Mouse (Mus musculus): ENCODE results near the gene Tcap. TPM values are rescaled to one million over a fixed set of nuclear protein-coding genes. Genes with fewer than 3 reads are reported as not detected.
"Not testable (repeated sequence)": the region's sequence is repeated elsewhere in the genome, so short reads cannot be mapped to it uniquely, and the experiment has no call there.

Gene Tcap
- total RNA-seq, 2 experiments from 2014 or later = 2,256 to 3,626 TPM

DNA sequence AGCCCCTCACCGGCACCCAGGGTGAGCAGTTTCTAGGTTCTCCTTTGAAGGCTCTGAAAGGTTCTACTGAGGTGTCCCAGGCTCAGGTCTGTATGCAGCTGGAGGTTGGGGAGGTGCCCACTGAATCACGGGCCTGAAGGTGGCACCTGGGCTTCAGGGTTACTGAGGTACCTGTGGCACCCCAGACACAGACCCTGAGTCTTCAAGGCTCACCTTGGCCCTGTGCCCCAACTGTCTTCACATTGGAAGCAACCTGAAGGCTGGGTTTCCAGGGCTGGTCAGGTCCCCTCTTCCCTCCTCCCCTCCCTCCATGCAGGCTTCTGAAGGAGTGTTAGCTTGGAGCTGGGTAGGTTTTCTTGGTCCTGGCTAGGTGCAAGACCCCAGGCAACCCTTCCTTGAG is 2.0 kb upstream of the Tcap start:
- DNase-seq = no peak

DNA sequence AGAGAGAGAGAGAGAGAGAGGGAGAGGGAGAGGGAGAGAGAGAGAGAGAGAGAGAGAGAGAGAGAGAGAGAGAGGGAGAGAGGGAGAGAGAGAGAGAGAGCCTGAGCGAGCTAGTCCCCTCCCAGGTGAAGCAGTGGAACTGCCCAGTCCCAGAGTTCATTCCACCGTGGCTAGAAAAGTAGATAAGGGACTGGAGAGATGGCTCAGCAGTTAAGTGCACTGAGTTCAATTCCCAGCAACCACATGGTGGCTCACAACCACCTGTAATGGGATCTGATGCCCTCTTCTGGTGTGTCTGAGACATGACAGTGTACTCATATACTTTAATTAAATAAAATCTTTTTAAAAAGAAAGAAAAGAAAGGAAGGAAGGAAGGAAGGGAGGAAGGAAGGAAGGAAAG is 1.2 kb upstream of the Tcap start:
- not testable (repeated sequence) for DNase-seq

- DNase-seq = no peak
Measured at GRCm38 (mm10) chr11:98384216-98384615, 605 bp downstream of the Tcap start.

DNA sequence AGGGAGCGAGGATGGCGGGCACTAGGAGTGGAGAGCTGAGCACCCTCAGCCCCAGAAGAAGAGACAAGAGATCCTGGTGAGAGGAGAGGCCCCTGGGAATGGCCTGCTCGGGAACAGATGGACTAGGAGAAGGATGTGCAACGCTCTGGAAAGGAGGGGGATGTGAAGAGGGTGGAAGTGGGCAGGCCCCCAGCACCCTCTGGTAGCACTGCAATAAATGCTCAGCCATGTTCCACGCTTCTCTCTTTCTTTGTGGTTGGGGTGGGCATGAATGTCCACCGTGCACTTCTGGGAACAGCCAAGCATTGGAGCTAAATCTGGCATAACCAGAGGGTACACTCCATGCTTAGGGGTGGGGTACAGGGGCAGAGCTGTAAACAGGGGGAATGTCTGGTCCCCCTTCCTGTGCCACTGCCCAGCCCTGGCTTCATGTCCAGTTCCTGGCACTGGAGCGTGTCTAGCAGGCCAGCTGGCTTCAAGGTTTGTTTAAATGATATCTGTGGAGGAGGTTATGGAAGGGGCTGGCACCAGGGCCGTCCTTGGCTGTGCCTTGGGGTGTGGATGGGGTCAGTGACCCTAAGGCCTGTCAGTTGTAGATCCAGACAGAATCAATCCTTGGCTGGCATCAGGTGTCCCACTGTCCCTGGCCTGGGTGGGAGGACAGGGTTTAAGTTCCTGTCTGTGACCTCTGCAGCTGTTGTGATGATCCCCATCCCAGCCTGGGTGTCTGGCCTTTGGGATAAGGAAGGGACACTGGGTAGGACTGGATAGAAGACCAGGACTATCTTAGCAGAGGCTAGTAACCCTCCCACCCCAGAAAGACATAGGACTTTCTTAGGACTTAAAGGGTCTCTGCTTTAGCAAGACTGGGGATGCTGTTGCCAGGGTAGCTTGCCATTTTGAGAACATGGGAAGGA is 1.4 kb downstream of the Tcap start:
- peak; percentile 85 for DNase-seq

GRCm38 (mm10) chr11:98385638-98386585 is 2.3 kb downstream of the Tcap start, which contains the start of gene Pnmt:
TSS of gene Pnmt (plus strand) at chr11:98386450.
- peak; percentile 58 for DNase-seq

DNA sequence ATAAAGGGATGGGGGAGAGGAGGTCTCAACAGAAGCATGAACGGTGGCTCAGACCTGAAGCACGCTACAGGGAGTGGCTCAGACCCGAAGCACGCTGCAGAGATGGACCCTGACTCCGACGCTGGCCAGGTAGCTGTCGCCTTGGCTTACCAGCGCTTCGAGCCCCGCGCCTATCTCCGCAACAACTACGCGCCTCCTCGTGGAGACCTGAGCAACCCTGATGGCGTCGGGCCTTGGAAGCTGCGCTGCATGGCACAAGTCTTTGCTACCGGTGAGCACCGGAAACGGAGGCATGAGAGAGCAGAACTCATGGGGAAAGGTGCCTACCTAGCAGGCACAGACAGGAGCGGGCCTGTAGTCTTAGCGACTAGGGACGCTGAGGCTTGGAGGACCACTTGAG is 3.0 kb downstream of the Tcap start:
- DNase-seq = no peak

- DNase-seq = no peak
Measured at GRCm38 (mm10) chr11:98387056-98387577, 3.5 kb downstream of the Tcap start.

DNA sequence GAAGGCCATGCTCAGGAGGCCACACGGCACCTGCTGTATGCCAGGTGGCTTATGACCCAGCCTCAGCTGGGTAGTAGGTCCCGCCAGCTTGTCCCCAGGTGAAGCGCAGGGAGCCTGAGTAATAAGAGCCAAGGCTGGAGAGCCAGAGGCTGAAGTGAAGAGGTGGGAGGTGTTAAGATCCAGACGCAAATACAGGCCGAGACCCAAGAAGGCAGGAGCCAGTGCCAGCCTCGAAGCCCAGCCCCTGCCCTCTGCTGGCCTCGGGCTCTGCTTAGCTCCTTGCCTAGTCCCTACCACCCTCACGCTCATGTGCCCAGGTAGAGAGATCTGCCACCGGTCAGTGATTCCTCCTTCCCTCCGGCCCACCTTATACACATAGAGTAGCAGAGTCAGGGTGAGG is 4.7 kb downstream of the Tcap start:
- no peak for DNase-seq

DNA sequence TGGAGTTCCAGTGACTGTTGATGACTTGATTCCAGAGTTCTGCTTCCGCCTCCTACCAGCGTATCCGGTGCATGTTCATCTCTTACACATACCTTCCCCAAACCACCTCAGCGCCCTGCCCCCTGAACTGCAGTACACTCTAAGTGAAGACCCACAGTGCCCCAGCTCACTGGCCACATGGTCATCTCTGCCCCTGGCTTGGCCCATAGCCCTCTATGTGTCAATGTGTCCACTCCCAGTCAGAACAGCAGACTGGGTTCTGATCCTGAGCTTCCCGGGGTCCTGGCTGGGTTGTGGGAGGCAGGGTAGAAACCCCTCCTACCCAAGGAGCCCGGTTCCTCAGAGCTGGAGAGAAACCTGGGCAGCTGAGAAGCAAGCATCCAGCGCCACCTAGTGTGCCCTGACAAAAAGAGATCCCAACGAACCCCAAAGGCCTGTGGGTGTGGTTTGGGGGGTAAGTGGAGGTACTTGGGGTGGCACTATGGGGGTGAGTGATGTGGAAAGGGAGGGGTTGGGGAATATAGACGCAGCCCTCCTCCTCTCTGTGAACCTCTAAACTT is 5.7 kb downstream of the Tcap start:
- DNase-seq = peak; percentile 50

DNA sequence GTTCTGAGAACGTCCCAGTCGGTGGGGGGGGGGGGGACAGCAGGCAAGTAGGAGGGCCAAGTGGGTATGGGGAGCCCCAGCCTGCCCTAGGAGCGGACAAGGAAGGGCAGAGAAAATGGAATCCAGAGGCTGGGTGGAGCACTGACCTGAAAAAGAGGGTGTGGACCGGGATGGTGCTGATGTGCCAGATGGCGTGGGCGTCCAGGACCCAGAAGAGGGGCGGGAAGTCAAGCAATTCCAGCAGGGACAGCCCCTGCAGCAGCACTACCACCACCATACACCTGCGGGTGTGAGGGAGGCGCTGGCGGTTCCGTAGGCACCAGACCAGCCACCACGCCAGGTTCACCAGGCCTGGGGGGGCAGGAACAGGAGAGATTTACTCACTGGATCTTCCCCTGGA is 6.5 kb downstream of the Tcap start:
- no peak for DNase-seq

DNA sequence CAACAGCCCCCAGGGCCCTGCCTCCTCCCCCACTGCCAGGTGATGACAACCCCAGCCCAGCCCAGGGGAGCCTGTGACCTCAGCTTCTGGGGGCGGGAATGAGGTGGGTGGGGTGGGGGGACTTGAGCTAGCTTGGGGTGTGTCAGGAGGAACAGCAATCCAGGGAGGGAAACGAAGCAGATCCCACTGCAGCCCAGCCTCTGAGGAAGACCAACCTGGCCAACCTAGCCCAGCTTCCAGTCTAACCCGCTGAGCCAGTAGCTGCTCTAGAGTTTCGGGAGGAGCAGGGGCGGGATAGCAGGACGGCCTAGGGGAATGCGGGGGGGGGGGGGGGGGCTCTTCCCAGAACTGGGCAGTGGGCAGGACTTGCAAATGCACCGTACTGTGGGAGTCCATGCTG is 8.4 kb downstream of the Tcap start:
- no peak for DNase-seq

GRCm38 (mm10) chr11:98392645-98393044 is 9.0 kb downstream of the Tcap start:
- DNase-seq = no peak

- DNase-seq = no peak
Measured at GRCm38 (mm10) chr11:98393317-98393716, 9.7 kb downstream of the Tcap start.

GRCm38 (mm10) chr11:98394301-98394700 is 10.7 kb downstream of the Tcap start:
- DNase-seq = no peak

- DNase-seq = no peak
Measured at GRCm38 (mm10) chr11:98395041-98395440, 11.4 kb downstream of the Tcap start.

DNA sequence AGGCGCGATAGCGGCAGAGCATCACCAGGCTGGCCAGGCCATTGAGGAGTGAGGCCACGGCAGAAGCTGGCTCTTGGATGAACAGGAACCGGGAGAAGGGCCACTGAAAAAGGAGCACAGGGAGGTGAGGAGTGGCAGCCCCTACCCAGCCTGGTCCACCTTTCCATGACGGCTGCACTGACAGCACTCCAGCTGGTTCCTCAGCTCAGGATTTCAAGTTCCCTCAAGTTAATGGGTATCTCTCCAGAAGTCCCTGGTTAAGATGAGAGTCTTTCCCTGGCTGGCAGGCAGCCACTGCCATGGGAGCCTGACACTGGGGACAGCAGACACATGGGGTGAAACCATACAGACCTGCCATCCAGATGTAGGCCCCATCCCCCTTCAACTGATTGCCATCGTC is 14.3 kb downstream of the Tcap start:
- DNase-seq = no peak

GRCm38 (mm10) chr11:98400161-98400726 is 16.6 kb downstream of the Tcap start, which contains the start of gene Pgap3:
TSS of gene Pgap3 (minus strand) at chr11:98400490.
- DNase-seq = peak; percentile 88

GRCm38 (mm10) chr11:98400816-98401215 is 17.2 kb downstream of the Tcap start:
- DNase-seq = no peak

GRCm38 (mm10) chr11:98406621-98407020 is 23.0 kb downstream of the Tcap start:
- DNase-seq = no peak

- no peak for DNase-seq
Measured at GRCm38 (mm10) chr11:98408872-98409271, 25.3 kb downstream of the Tcap start.

- no peak for DNase-seq
Measured at GRCm38 (mm10) chr11:98409341-98409822, 25.8 kb downstream of the Tcap start.

All from gastrocnemius, postnatal 25 days (tissue).